Mouse (Mus musculus) lung, postnatal 0 days (tissue): Measurements from ENCODE around the gene Ubxn10.

ENCODE experiments used
- CTCF ChIP-seq: IDR thresholded peaks from 2 replicates; pipeline ENCODE4 v1.5.1; 2016; ENCODE audit warnings: antibody characterized with exemption, mild to moderate bottlenecking
- EP300 ChIP-seq: IDR thresholded peaks from 2 replicates; pipeline ENCODE4 v1.6.1; 2016; ENCODE audit warnings: antibody characterized with exemption, mild to moderate bottlenecking, control low read depth

GRCm38 (mm10) chr4:138712621-138713020 is 24.3 kb downstream of the Ubxn10 start:
- TF ChIP-seq CTCF (no peak), EP300 (no peak)
